Mouse (Mus musculus) brain, embryonic 14.5 days (tissue): ENCODE results near the gene Plekha5. TPM values are rescaled to one million over a fixed set of nuclear protein-coding genes. Genes with fewer than 3 reads are reported as not detected.

ENCODE experiments used
- DNase-seq: peaks from one replicate; pipeline ENCODE4 v3.0.0-alpha.2; 2011; ENCODE audit warnings: low read depth
- CTCF ChIP-seq: fragments of 200-500 bp; IDR thresholded peaks from 2 replicates; pipeline ENCODE4 v1.5.1; 2012; ENCODE audit warnings: inconsistent platforms, mild to moderate bottlenecking, moderate library complexity, borderline replicate concordance; ENCODE audit not compliant: insufficient read depth, insufficient read length; ENCODE audit errors: extremely low read depth
- POLR2A ChIP-seq: fragments of 200-500 bp; IDR thresholded peaks from 2 replicates; pipeline ENCODE4 v1.6.1; 2012; ENCODE audit warnings: mild to moderate bottlenecking, inconsistent platforms, borderline replicate concordance; ENCODE audit not compliant: poor library complexity, insufficient read depth, insufficient read length, severe bottlenecking; ENCODE audit errors: extremely low read depth
- polyA plus RNA-seq: library from polyadenylated mRNA; depleted of rRNA; stranded (reverse); fragments of >200 nt; gene quantifications from 2 replicates; pipeline ENCODE4 v1.2.3, GENCODE M21; 2012

Plekha5 gene
- polyA plus RNA-seq, 1 experiment: 103 TPM

DNA sequence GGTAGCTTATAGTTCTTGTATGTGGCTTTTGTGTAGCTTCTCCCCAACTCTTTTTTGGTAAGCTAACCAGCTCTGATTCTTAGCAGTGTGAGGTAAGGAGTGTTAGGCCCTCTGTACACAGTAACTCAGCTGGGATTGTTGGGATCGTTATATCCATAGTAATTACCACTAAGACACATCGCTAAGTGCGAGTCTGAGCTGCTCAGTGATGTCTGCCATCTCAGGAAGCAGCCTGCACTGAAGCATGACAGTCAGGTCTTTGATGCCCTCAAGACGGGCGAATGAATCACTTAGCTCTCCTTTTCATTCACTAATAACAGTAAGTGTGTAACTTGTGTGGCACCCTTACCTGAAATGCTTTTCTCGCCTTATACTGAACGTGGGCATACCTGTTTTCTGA is 36.5 kb downstream of the Plekha5 start:
- TF ChIP-seq POLR2A (no peak), CTCF (no peak)
- DNase-seq: no peak

DNA sequence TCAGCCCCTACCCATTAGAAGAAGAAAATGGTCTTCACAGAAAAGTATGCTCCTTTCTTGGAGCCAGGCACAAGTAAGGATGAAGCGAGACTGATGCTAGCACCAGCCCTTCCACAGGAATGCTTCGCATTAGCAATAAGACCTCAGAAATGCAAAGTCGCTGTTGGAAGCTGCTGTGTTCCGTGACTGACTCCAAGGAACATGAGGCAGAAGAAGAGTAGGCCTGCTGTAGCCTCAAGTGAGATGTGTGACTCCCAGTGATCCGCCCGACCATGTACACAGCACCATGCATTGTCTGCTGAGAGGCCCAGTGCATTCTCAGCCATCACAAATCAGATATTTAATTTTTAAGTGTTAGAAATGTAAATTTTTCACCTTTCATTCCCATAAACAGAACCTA is 41.0 kb downstream of the Plekha5 start:
- no peak for DNase-seq
- TF ChIP-seq CTCF (no peak), POLR2A (no peak)

DNA sequence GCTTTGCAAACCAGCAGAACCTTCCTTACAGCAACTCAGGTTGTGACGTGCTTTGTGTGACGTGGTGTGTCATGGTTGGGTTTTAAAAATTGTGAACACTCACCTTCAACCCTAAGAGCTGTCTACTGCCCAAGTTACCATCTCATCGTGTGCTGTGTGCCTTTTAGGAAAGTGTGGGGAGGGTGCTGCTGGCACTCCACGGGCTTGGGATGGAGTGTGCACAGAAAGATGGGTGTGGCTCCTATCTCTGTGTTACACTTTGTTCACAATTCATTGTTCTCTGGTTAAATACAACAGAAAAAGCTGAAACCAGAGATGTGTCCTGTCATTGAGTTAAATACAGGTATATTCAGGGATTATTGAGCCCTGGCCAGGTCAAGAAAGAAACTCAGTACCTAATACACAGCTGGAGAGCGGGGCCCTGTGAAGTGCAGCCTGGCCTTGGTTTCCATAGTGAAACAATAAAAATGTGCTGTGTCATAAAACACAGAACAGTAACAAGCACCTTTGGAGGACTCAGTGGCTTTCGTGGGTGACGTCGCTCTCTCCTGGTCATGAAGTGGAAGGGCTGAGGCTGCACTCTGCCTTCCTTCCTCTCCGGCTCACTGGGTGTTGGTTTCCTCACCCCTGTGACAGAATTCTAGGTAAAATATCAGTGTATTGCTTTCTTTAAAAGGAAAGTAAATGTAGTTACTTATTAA is 42.2 kb downstream of the Plekha5 start:
- no peak for DNase-seq
- TF ChIP-seq CTCF (peak; percentile 26; the same call in 1 of the 2 replicates), POLR2A (no peak)

DNA sequence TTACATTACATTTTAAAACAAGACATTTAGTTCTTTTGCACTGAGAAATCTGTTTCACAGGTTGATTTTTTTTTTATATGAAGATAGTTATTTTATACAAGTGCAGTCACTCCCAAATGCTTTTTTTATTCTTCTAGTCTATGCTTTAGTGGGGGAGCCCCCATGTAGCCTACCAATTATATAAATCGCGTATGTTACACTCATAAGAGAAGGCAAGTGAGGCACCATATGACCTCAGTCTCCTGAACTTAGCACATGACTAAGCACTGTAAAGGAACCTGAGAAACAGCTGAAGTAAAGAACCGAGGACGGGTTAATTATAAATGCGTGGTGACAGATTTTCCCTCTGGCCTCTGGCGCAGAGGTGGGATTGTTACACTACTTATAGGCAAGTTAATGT is 43.0 kb downstream of the Plekha5 start:
- DNase-seq: no peak
- no peak for TF ChIP-seq POLR2A

DNA sequence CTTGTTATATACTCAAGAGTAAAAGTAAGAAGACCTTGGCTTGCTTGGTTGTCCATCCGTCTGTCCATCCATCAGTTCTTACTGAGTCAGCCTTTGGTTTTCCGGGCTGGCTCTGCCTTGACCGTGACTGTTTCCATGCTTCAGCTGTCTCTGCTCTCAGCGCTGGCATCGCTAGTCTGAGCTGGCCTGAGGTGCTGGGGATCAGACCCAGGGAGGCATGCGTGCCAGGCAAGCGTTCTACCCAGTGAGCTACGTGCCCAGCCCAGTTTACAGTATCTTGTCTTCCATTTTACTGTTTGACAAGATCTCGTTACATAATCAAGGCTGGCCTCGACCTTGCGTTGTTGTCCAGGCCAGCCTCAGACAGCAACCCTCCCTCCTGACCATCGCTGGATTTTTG is 44.0 kb downstream of the Plekha5 start:
- DNase-seq: no peak
- TF ChIP-seq POLR2A (no peak), CTCF (no peak)

DNA sequence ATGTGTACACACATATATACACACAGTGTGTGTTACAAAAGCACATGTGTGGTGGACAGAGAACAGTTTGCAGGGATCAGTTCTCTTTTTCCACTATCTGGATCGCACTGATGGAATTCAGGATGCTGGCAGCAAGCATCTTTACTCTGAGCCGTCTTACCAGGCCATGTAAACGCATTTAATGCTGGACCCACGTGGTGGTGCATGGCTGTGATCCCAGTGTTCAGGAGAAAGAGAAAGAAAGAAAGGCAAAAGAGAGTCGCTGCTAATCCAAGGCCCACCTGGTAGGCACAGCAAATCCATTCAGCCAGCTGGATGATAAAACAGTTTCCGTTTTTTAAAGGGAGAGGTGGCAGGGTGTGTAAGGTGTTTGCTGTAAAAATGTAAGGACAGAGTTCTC is 45.9 kb downstream of the Plekha5 start:
- no peak for TF ChIP-seq POLR2A
- TF ChIP-seq CTCF: no peak
- DNase-seq: peak; percentile 59

DNA sequence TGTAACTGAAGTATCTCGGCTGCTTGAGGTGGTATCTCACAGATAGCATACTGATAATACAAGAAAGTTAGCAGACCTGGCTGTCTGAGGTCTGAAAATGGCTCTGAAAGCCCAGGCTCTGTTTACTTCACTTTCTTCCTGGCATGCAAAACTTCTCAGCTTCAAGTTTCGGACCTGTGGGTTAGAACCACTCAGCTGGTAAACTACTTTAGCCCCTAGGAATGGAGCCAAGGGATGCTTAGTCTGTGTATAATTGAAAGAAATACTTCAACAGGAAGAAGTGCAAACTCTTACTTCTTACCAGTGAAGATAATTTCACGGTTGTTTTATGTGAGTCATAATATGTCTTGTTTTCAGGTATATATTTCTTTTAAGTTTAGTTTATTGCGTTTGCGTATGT is 47.9 kb downstream of the Plekha5 start:
- no peak for DNase-seq
- TF ChIP-seq POLR2A (no peak), CTCF (no peak)

DNA sequence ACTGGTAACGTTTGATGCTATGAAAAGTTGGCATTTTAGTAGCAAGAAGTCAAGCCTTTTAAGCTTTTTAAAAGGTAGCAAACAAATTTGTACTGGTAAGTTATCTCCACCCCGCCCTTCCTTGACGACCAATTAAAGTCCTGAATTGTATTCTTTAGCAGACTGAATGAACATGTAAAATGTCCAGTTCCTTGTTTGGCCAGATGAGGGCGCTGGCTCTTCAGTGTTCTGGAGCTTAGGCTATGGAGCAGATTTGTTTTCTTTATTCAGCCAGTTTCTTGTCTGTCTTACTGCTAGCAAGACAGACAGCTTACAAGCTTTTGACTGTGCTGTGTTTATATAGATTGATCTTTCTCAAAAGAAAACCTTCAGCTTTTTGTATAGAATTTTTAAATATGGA is 48.5 kb downstream of the Plekha5 start:
- DNase-seq: peak; percentile 77
- no peak for TF ChIP-seq POLR2A
- TF ChIP-seq CTCF: peak; percentile 66; the same call in 1 of the 2 replicates

DNA sequence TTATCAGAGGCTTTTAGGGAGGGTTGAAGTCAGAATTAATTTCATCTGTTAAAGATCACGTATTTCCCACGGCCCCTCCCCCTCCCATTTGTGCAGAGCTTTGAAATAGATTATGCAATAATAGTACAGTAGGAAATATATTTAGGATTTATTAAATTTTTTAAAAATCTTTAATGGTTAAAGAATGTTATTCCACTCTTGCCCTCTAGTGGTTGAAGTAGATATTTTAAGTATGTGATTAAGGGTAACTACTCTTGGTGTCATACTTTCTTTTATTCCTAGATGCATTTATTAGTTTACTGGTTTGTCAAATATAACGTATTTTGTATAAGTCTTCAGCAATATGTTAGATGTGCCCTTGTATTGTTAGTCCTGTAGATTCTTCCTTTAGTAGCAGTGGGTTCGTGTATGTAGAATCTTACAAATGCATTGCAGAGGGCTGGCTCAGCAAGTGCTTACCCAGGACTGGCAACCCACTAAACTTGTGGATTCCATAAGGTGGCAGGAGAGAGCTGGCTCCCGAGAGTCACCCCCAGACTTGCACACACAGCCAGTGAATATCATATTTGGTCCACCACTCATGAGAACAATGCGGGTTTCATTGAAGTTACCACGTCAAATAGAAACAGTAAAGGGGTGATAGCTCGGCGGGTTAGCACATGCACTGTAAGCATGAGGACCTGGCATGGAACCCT is 51.7 kb downstream of the Plekha5 start:
- TF ChIP-seq POLR2A (no peak), CTCF (no peak; the same call in 1 of the 2 replicates)
- peak; percentile 42 for DNase-seq

DNA sequence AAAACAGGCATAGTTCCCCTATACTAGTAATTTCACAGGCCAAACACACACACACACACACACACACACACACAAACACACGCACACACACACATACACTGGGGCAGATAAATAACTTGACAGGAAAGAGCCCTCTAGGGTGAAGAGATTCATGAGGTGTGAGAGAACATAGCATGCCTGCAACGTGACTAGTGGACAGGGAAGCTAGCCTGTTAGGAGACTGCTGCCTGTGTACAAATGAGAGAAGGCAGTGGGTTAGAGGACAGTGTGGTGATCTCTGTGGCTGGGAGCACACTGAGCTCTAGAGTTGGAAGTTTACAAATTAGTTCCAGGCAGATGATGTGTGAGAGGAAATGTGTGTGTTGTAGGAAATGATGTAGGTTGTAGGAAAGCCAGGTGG is 53.1 kb downstream of the Plekha5 start:
- DNase-seq: no peak
- TF ChIP-seq POLR2A (no peak), CTCF (no peak)

DNA sequence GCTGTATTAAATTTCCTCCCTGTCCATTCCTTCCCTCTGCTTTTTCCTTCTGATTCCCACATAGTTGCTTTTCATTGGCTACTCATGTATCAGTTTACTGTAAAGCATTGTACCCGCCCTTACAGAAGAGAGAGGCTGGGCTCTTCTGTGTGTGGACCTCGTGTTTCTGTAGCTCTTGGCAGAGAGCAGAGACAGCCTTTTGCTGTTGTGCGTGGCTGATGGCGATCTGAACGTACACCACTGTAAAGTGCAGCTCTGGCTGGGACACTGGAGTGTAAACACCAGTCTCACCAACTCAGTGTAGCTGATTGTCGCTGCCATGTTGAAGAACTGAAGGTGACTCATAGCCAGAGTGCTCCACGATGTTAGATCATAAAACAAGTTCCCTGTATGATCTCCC is 54.2 kb downstream of the Plekha5 start:
- DNase-seq: peak; percentile 34
- TF ChIP-seq POLR2A: no peak
- TF ChIP-seq CTCF: no peak

DNA sequence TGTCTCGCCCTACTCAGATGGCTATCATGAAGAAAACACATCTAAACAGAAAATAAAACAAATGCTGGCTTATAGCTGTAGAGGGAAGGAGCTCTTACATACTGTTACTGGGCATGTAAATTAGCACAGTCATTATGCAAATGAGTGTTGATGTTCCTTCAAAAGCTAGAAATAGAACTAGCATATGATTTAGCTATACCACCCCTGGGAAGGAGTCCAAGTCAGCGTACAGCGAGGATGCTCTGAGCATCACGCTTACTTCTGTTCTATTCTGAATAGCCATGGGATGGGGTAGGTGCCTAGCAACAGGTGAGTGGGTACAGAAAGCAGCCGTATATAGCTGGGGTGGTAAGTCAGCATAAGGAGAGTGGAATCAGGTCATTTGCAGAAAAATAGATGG is 55.1 kb downstream of the Plekha5 start:
- TF ChIP-seq POLR2A (no peak), CTCF (no peak)
- DNase-seq: peak; percentile 83

DNA sequence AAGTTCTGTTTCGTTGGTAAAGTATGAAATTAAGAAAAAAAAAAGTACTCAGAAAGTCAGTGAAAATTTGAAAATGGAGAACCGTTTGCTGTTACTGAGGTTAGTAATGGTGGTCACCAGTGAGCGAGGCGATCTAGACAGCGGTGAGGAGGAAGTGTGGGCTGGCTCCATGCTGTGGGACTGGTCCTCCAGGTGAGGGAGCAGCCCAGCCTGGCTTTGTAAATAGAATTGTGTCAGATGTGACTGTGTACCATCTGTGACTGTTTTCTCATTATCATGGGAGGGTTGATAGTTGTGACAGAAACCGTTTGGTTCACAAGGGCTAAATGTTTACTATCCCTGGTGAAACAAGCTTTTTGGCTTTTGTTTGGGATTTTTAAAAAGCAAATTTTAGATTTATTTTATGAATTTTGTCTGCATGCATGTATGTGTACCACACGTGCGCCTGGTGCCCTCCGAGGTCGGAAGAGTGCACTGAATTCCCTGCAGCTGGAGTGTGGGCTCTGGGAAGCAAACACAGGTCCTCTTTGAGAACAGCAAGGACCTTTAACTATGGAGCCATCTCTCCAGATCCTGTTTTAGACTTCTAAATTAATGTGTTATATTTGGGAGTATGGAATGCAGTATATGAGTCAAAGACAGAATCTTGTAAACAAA is 56.7 kb downstream of the Plekha5 start:
- DNase-seq: no peak
- TF ChIP-seq POLR2A (no peak), CTCF (no peak)
